Mouse (Mus musculus): ENCODE measurements around the gene Nos2.

The Nos2 gene

GRCm38 (mm10) chr11:78920411-78920939, at the start of gene Nos2:
Nos2 (plus strand) TSS chr11:78920787.
- DNase-seq, result no peak

DNA sequence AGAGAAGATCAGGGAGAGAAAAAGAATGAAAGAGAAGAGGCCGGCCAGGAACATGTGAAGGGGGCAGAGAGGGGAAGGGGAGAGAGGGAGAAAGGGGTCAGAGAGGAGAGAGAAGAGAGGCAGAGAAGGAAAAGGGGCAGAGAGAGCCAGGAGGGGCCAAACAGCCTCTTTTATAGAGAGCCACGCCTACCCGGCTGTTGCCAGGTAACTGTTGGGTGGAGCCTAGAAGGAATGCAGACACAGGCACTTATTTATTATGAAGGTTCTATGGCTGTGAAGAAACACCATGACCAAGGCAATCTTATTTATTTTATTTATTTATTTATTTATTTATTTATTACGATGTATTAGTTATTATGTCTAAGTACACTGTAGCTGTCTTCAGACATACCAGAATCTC, 49.7 kb upstream of the Nos2 start:
- no peak for DNase-seq

- DNase-seq, result no peak
These were observed 47.8 kb upstream of the Nos2 start for GRCm38 (mm10) chr11:78872782-78873181.

GRCm38 (mm10) chr11:78879727-78880126, 40.9 kb upstream of the Nos2 start:
- no peak for DNase-seq

DNA sequence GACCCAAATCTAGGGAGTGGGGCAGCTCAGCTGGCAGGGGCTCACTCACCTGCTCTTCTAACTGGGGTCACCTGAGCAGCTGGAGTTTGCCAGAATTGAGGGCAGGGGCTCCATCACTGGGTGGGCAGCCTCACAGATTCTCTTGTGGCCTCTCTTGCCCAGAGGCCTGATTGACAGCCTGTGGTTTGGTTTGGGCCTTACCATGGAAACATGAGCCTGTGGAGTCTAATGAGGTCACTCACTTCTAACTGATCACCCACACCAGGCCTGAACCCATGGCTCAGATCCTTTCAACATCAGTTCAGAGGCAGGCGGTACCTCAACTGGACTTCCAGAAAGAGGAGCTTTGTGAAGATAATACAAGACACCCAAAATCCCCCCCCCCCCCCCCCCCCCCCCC, 33.9 kb upstream of the Nos2 start:
- DNase-seq, result peak; percentile 94

DNA sequence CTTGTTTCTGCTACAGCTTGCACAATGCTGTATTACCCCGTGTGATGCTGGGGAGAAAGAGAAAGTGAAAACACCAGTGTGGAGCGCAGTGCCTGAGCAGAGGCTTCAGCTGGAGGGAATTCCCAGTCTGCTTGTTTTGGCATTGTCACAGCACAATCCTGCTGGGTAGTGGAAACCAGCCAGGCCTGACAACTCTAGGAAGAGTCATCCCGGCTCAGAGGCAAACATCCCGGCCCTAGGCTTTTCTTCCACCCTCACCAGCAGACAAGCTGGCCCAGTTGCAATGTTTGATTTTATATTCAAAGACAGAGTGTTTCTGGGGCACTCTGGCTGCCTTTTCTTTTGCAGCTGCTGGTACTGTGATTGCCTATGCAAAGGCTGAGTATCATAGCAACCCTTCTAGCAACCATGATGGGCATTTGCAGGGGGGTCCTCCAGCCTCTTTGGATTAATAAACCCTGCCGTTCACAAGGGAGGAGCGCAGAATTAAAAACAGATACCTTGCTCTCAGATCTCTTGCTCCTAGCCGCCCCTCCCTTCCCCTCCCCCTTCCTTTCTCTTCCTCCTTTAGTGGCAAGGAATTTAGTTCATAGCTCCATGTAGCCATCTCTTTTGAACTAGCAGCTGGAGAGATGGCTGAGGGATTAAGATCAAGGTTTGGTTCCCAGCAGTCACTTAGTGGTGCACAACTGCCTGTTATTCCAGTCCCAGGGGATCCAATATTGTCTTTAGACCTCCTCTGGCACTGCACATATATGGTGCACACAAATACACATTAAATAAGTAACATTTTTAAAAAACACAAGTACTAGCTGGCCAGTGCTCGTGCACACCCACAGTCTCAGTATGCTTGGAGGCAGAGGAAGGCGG, 33.2 kb upstream of the Nos2 start:
- peak; percentile 99 for DNase-seq

- no peak for DNase-seq
These were observed 31.4 kb upstream of the Nos2 start for GRCm38 (mm10) chr11:78889156-78889555.

GRCm38 (mm10) chr11:78896357-78897123, 24.0 kb upstream of the Nos2 start:
- DNase-seq, result no peak

DNA sequence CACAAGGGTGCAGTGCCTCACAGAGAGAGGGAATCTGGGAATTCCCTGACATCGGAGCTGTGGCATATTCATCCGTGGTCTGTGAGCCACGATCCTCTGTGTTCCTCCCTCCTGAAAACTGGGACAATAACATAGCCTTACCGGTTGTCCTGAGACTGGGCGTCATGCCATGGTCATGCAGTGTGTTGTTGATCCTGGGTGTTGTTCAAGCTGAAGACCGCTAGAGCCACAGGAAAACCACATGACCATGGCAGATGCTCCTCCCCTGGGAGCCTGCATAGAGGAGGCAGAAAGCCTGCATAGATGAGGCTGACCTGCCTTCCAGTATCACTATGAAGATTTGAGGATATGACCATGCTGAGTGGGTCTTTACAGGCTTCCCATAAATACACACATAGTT, 5.1 kb upstream of the Nos2 start:
- DNase-seq, result no peak

GRCm38 (mm10) chr11:78916410-78916809, 4.2 kb upstream of the Nos2 start:
- no peak for DNase-seq

DNA sequence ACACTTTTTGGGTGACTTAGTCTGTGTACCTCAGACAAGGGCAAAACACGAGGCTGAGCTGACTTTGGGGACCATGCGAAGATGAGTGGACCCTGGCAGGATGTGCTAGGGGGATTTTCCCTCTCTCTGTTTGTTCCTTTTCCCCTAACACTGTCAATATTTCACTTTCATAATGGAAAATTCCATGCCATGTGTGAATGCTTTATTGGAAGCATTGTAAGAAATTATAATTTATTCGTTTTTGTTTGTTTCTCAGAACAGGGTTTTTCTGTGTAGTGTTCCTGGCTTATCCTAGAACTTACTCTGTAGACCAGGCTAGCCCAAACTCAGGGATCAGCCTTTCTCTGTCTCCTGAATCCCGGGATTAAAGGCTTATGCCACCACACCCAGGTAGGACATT, 842 bp upstream of the Nos2 start:
- DNase-seq, result no peak

DNA sequence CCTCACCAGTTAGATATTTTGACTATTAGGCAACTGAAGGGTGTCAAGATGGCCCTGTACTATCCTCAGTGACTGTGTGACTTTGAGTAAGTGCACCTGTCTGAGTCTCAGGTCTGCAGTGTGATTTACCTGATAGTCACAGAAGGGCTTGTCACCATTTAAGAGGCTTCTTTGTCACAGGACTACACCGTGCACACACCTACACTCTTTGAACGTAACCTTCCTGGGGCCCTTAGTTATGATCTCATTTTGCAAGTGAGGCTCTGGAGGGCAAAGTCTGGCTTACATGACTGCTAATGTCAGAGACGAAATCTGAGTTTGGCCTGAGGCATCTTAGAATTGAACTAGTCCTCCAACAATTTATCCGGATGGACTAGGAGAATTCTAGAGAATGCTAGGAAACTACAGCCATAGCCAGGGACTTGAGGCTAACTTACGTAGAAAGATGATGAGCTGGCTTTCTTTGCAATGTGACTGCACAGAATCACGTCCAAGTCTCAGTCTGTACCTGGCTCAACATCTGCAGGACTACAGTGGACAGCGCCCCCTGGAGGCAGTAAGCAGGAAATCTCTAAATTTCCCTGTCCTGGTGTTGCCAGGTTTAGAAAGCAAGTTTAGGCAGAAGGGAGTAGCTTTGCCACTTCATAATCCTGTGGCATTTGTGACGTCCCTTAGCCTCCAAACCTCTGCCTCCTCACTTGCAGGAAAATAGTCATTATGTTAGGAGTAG, 2.3 kb downstream of the Nos2 start:
- peak; percentile 92 for DNase-seq

- peak; percentile 94 for DNase-seq
These were observed 3.5 kb downstream of the Nos2 start for GRCm38 (mm10) chr11:78924111-78924510.

GRCm38 (mm10) chr11:78924916-78925315, 4.3 kb downstream of the Nos2 start:
- peak; percentile 96 for DNase-seq

GRCm38 (mm10) chr11:78929345-78929744, 8.8 kb downstream of the Nos2 start:
- DNase-seq, result peak; percentile 98

DNA sequence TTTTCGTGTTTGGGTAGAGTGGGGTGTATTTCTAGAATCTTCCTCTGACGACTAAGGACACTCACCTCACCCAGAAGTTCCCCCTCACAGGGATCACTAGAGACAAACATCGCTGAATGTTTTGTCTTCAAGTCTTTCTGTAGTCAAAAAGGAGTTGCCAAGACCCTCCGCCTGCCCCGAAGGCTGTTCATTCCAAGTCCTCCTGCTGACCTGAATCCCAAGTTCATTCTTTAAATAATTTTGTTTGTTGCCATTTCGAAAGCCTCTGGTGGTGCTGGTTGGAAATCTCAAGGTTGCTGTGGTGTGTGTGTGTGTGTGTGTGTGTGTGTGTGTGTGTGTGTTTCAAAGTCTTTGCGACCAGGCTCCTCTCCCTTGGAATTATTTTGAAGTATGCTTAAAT, 13.7 kb downstream of the Nos2 start:
- no peak for DNase-seq

GRCm38 (mm10) chr11:78934727-78935126, 14.1 kb downstream of the Nos2 start:
- no peak for DNase-seq

DNA sequence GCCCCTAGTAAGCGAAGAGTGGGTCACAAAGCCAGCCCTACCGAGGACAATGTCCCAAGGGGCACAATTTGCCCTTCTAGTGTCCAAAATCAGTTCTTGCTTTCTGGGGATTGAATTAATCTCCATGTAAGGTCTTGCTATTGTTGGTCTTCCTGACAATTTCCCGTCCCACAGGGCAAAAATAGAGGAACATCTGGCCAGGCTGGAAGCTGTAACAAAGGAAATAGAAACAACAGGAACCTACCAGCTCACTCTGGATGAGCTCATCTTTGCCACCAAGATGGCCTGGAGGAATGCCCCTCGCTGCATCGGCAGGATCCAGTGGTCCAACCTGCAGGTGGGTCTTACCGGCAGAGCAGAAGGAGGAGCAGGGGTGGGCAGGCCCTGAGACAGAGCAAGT, 14.6 kb downstream of the Nos2 start:
- peak; percentile 96 for DNase-seq

DNA sequence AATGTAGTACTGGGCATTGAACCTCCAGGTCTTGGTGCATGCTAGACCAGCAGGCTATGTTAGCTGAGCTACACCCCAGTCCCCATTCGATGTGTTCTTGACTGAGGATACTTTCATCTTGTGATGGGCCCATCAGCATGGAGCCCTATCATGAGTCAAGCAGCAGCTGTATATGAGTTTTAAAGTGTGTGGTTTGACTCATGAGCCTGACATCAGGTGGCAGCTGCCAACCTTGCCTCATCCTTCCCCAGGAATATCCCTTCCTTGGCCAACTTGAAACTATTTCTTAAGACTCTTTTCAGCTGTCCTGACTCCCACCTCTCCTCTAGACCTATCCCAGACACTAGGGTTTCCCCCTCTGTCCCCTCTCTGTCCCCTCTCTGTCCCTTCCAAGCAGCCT, 22.5 kb downstream of the Nos2 start:
- no peak for DNase-seq

DNA sequence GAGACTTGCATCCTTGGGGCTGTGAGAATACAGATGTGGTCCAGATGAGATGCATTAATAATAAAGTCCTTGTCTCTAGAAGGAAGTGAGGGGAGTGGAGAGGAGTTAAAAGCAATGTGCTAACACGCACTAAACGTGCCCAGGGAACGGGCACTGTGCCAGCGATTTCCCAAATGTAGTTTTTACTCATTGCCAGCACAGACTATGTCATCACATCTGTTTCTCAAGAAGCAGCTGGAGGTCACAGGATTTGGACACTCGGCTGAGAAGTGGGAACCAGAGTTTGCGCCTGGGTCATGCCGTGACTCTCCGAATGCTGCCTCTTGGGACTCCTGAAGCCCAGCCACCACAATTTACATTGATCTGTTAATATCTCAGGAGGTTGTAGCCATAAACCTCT, 29.8 kb downstream of the Nos2 start:
- no peak for DNase-seq

GRCm38 (mm10) chr11:78952467-78952866, 31.9 kb downstream of the Nos2 start:
- DNase-seq, result no peak

GRCm38 (mm10) chr11:78956260-78956659, 35.7 kb downstream of the Nos2 start:
- peak; percentile 97 for DNase-seq

DNA sequence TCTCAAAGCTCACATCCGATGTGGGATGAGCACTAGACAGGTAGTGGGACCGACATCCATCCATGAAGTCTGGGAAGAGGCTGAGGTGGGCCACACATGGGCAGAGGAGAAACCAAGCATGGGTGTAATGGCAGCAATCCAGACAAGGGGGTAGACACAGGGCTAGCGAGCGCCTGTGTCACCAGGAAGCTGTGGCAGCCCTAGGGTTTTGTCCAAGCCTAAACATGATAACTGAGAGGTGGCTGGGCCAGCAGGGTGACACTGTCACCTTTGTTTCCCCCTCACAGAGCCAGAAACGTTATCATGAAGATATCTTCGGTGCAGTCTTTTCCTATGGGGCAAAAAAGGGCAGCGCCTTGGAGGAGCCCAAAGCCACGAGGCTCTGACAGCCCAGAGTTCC, 38.8 kb downstream of the Nos2 start:
- peak; percentile 74 for DNase-seq

Data from heart, adult 11 months (tissue).